Mouse (Mus musculus) liver, embryonic 14.5 days (tissue): ENCODE measurements around the gene Rbm15. TPM values are rescaled to one million over a fixed set of nuclear protein-coding genes. Genes with fewer than 3 reads are reported as not detected.
A peak's percentile ranks its signal among the peaks of the same experiment; 100 is the strongest.
"Not testable (repeated sequence)": the region's sequence is repeated elsewhere in the genome, so short reads cannot be mapped to it uniquely, and the experiment has no call there.

Experiments
- ATAC-seq: fragments of 200-750 bp; cut with Nextera tagmentation; 2 replicates; pipeline ENCODE4 v1.8.0; 2017; ENCODE audit warnings: moderate number of reproducible peaks, mild to moderate bottlenecking, moderate library complexity; ENCODE audit not compliant: insufficient read depth
- DNase-seq, 3 experiments: peaks; one replicate each; pipeline ENCODE4 v3.0.0-alpha.2; 2012 to 2013; ENCODE audit warnings: low read depth in 3 of 3, low spot score in 3 of 3
- H3K27ac ChIP-seq: fragments of 300-500 bp; sonication (generic); 2 replicates; pipeline ENCODE4 v1.5.1; 2014; ENCODE audit warnings: moderate library complexity, mild to moderate bottlenecking, control low read depth, inconsistent platforms
- H3K27me3 ChIP-seq: fragments of 300-500 bp; sonication (generic); 2 replicates; pipeline ENCODE4 v1.6.1; 2014; ENCODE audit warnings: mild to moderate bottlenecking, low read length, moderate library complexity; ENCODE audit not compliant: control insufficient read depth, insufficient read depth
- H3K36me3 ChIP-seq: fragments of 300-500 bp; sonication (generic); replicated peaks from 2 replicates; pipeline ENCODE4 v1.6.1; 2014; ENCODE audit warnings: low read depth; ENCODE audit not compliant: control insufficient read depth, insufficient read depth
- H3K4me1 ChIP-seq, 2 experiments: fragments of 200-500 bp in 1 of 2; fragments of 300-500 bp in 1 of 2; sonication (generic) in 1 of 2; replicated peaks; 2 replicates each; pipeline ENCODE4 v1.6.1; 2012 to 2014; ENCODE audit warnings: antibody characterized with exemption in 1 of 2, inconsistent platforms in 1 of 2, low read length in 1 of 2; ENCODE audit not compliant: control insufficient read depth in 2 of 2, insufficient read depth in 2 of 2
- H3K4me2 ChIP-seq: fragments of 300-500 bp; sonication (generic); 2 replicates; pipeline ENCODE4 v1.6.1; 2014; ENCODE audit warnings: low read depth, mild to moderate bottlenecking, control low read depth, moderate library complexity
- H3K4me3 ChIP-seq, 2 experiments: fragments of 200-500 bp in 1 of 2; fragments of 300-500 bp in 1 of 2; sonication (generic) in 1 of 2; 2 replicates each; pipeline ENCODE4 v1.5.1; 2012 to 2014; ENCODE audit warnings: low read depth in 2 of 2, low read length in 2 of 2, mild to moderate bottlenecking in 2 of 2, control low read depth in 1 of 2, inconsistent platforms in 1 of 2, moderate library complexity in 1 of 2; ENCODE audit not compliant: insufficient read depth in 1 of 2
- H3K9ac ChIP-seq: fragments of 300-500 bp; sonication (generic); replicated peaks from 2 replicates; pipeline ENCODE4 v1.6.1; 2014; ENCODE audit warnings: mild to moderate bottlenecking, control low read depth, moderate library complexity
- H3K9me3 ChIP-seq: fragments of 300-500 bp; sonication (generic); 2 replicates; pipeline ENCODE4 v1.6.1; 2016; ENCODE audit warnings: low read length, mixed read lengths; ENCODE audit not compliant: control insufficient read depth
- CTCF ChIP-seq: IDR thresholded peaks from 2 replicates; pipeline ENCODE4 v1.5.1; 2016; ENCODE audit warnings: antibody characterized with exemption, low read depth, control low read depth
- EP300 ChIP-seq: IDR thresholded peaks from 2 replicates; pipeline ENCODE4 v1.6.1; 2016; ENCODE audit warnings: antibody characterized with exemption, low read depth
- whole genome bisulfite sequencing: fragments of 180-500 bp; shearing (Covaris S2); extraction: QIAGEN DNeasy Blood & Tissue Kit; methylation state at CpG from one replicate; pipeline ENCODE4 v1.1.7; 2014; ENCODE audit not compliant: insufficient replicate concordance; 5-methylcytosine and 5-hydroxymethylcytosine counted together
- polyA plus RNA-seq, 2 experiments: library from polyadenylated mRNA; depleted of rRNA in 1 of 2; stranded (reverse) in 1 of 2; unstranded in 1 of 2; fragments of >200 nt; fragmentation: Nextera tagmentation in 1 of 2; extraction: Ambion mirVana in 1 of 2; gene quantifications; 2 replicates each; pipeline versions ENCODE4 v1.2.1 to v1.2.3; 2012 to 2014

Rbm15 gene
- polyA plus RNA-seq, 2 experiments = 4.8 to 8.7 TPM

- no peak for DNase-seq
- peak overlapping the region; percentile 93 for H3K9ac ChIP-seq
- no peaks in the 10 kb centered on the region for H3K9me3 ChIP-seq
- H3K4me1 ChIP-seq = peaks cover 18 to 19% of the 10 kb centered on the region in 2 experiments
- H3K36me3 ChIP-seq = peaks cover 35% of the 10 kb centered on the region
- TF ChIP-seq EP300 (no peak), CTCF (no peak)
- 74% methylated on average over 28 of the region's 28 CpGs for WGBS
- no peak overlapping the region for H3K27ac ChIP-seq
- peak overlapping the region; percentile 78 to 97 for H3K4me3 ChIP-seq
- H3K27me3 ChIP-seq = no peaks in the 10 kb centered on the region
- H3K4me2 ChIP-seq = peak overlapping the region; percentile 85
- no peak for ATAC-seq
Observed at GRCm38 (mm10) chr3:107330503-107331424, 2.7 kb downstream of the Rbm15 start.

GRCm38 (mm10) chr3:107326442-107326841, 7.0 kb downstream of the Rbm15 start:
- ATAC-seq (no peak), DNase-seq (no peak)
- 90% methylated on average over 1 of the region's 1 CpGs for WGBS
- H3K4me1 ChIP-seq = peaks cover 22 to 23% of the 10 kb centered on the region in 2 experiments
- TF ChIP-seq EP300 (no peak), CTCF (no peak)
- no peak overlapping the region for H3K4me3 ChIP-seq
- peaks cover 61% of the 10 kb centered on the region for H3K36me3 ChIP-seq
- H3K27ac ChIP-seq = no peak overlapping the region
- H3K9ac ChIP-seq = no peak overlapping the region
- no peaks in the 10 kb centered on the region for H3K9me3 ChIP-seq
- H3K27me3 ChIP-seq = no peaks in the 10 kb centered on the region
- no peak overlapping the region; the same call in 1 of the 2 replicates for H3K4me2 ChIP-seq

- Histone ChIP-seq H3K27me3 (no peaks in the 10 kb centered on the region), H3K9ac (no peak overlapping the region), H3K4me3 (no peak overlapping the region), H3K27ac (no peak overlapping the region), H3K4me2 (no peak overlapping the region; the same call in 1 of the 2 replicates), H3K36me3 (peaks cover 57% of the 10 kb centered on the region), H3K9me3 (no peaks in the 10 kb centered on the region), H3K4me1 (peaks cover 9 to 10% of the 10 kb centered on the region in 2 experiments; a peak in 3 of 4 replicates)
- DNase-seq (no peak), ATAC-seq (no peak)
- TF ChIP-seq EP300 (no peak), CTCF (no peak)
Observed at GRCm38 (mm10) chr3:107321776-107322175, 11.7 kb downstream of the Rbm15 start.

GRCm38 (mm10) chr3:107321141-107321540, 12.3 kb downstream of the Rbm15 start:
- no peak for DNase-seq
- no peak overlapping the region for H3K4me2 ChIP-seq
- WGBS = 87% methylated on average over 2 of the region's 2 CpGs

GRCm38 (mm10) chr3:107317338-107317737, 16.1 kb downstream of the Rbm15 start:
- Histone ChIP-seq H3K9me3 (no peaks in the 10 kb centered on the region), H3K27me3 (no peaks in the 10 kb centered on the region), H3K27ac (no peak overlapping the region), H3K4me1 (peaks cover 0 to 3% of the 10 kb centered on the region in 2 experiments; a peak in 1 of 4 replicates), H3K9ac (no peak overlapping the region), H3K4me3 (no peak overlapping the region), H3K4me2 (no peak overlapping the region), H3K36me3 (peaks cover 42% of the 10 kb centered on the region)
- TF ChIP-seq EP300 = no peak
- no peak for TF ChIP-seq CTCF
- ATAC-seq = no peak
- WGBS = 81% methylated on average over 3 of the region's 3 CpGs
- no peak for DNase-seq

More at GRCm38 (mm10) chr3:107321141-107321540, 12.3 kb downstream of the Rbm15 start:
- Histone ChIP-seq H3K27me3 (no peaks in the 10 kb centered on the region), H3K27ac (no peak overlapping the region), H3K4me1 (peaks cover 9 to 10% of the 10 kb centered on the region in 2 experiments; a peak in 3 of 4 replicates), H3K36me3 (peaks cover 53% of the 10 kb centered on the region), H3K4me3 (no peak overlapping the region), H3K9ac (no peak overlapping the region), H3K9me3 (no peaks in the 10 kb centered on the region)
- TF ChIP-seq EP300 (no peak), CTCF (no peak)
- no peak for ATAC-seq

GRCm38 (mm10) chr3:107296917-107297316, 36.6 kb downstream of the Rbm15 start:
- ATAC-seq, H3K27me3 ChIP-seq, H3K4me1 ChIP-seq, H3K4me3 ChIP-seq, H3K4me2 ChIP-seq, H3K36me3 ChIP-seq, H3K9me3 ChIP-seq, H3K27ac ChIP-seq, H3K9ac ChIP-seq, DNase-seq: not testable (repeated sequence)
- 77% methylated on average over 4 of the region's 4 CpGs for WGBS
